Mouse (Mus musculus): ENCODE measurements around the gene Mdm2.

The Mdm2 gene

DNA sequence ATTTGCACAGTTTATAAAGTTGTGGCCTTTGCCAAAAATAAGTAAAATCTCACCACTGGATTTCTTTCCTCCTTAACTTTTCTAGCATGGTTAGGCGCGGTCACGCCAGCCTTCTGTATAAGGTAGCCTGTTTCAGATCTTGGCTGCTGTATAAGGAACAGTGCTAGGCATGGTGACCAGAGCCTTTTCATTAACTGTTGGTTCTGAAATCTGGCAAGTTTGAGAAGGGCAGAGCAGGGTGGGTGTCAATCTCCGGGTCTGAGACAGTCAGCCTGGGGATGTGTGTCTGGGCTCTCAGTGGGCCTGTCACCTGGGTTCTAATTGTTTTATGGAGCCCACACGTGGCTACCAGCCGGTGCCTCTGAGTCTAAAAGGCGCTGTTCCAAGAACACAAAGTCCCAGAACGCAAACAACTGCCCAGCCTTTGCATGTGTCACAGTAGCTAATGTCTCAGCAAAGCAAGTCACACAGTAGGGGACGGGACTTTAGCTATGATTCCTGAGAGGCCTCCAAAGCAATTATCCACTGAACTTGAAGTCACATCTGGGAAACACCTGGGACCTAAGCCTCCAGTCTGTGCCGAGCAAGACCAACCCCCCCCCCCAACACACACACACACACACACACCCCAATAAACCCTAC is 41.0 kb downstream of the Mdm2 start:
- no peak for DNase-seq (ENCODE audit: low spot score)

- no peak for DNase-seq (ENCODE audit: low spot score)
Measured at GRCm38 (mm10) chr10:117668546-117669300, 41.8 kb downstream of the Mdm2 start.

- no peak for DNase-seq (ENCODE audit: low spot score)
Measured at GRCm38 (mm10) chr10:117667663-117668507, 42.7 kb downstream of the Mdm2 start.

GRCm38 (mm10) chr10:117666947-117667630 is 43.5 kb downstream of the Mdm2 start:
- DNase-seq (ENCODE audit: low spot score): no peak

GRCm38 (mm10) chr10:117666361-117666760 is 44.2 kb downstream of the Mdm2 start:
- no peak for DNase-seq (ENCODE audit: low spot score)

DNA sequence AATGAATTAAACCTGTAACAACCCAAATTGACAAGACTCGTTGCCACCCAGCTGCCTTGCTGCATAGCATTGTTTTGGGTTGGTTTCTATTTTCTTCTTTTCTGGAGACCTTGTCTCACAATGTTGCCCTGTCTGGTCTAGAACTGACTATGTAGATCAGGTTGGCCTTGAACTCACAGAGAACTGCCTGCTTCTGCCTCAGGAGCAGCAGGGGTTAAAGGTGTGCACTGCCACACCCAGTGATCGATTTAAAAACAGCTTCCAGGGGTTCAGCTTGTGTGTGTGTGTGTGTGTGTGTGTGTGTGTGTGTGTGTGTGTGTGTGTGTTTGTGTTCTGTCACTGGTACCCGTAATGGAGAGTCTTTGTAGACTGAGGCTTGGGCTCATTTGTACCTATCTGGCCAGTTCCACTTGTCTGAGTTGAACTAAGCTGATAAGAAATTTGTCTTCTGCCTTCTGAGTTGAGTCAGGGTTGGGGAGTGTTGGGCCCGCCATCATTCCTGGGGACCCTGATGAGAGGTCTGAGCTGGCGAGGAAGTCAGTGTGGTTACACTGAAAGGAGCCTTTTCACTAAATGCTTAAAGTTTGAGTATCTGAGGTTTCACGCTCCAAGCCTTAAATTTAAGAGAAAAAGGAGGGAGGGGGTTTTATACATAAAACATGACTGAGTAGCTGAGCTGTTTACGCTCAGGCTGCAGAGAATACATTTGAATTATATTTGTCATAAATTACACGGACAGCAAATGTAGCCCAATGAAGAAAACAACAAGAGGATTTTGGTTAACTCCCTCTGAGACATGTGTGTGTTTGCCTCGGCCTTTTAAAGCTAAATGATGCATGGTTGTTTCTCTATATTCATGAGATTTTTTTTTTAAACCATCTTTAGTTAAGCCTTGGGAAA is 44.9 kb downstream of the Mdm2 start:
- no peak for DNase-seq (ENCODE audit: low spot score)

DNA sequence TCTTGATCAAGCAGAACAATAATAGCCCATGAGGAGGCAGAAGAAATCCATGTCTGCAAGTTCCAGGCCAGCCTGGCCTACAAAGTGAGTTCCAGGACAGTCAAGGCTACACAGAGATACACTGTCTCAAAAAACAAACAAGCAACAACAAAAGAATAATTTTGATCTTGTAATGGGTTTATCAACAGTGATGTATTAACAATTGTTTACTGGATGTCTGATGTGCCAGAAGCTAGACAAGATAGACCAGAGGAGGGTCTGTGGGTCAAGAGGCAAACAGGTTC is 45.7 kb downstream of the Mdm2 start:
- no peak for DNase-seq (ENCODE audit: low spot score)

DNA sequence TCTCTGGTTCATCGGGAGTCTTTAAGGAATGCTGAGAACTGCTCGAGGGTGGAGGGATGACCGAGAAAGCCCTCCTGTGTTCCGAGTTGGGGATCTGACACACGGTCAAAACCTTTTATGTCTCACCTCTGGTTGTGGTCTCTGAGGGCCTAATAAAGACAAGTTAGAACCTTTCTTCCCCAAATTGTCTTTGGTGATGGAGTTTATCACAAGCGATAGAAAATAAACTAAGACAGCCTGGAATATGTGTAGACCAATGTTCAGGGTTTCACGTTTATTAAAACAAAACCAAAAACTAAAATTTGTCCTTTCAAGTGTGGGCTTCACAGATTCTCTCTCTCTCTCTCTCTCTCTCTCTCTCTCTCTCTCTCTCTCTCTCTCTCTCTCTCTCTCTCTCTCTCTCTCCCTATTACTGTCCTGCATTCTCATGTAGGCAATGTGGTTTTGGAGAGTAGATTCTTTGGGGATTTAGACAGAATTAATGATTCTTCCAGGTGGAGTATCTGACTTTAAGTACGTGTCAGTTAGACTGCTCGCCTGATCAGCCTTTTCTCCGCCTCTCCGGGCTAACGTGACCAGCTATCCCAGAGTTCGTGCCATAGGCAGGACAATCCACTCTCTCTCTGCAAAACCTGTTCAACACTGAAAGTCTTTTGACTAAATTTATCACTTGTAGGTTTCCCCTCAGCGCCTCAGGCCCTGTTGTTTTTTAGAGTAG is 46.2 kb downstream of the Mdm2 start:
- DNase-seq (ENCODE audit: low spot score): no peak

- no peak for DNase-seq (ENCODE audit: low spot score)
Measured at GRCm38 (mm10) chr10:117663865-117664200, 46.7 kb downstream of the Mdm2 start.

- DNase-seq (ENCODE audit: low spot score): no peak
Measured at GRCm38 (mm10) chr10:117663056-117663864, 47.3 kb downstream of the Mdm2 start.

DNA sequence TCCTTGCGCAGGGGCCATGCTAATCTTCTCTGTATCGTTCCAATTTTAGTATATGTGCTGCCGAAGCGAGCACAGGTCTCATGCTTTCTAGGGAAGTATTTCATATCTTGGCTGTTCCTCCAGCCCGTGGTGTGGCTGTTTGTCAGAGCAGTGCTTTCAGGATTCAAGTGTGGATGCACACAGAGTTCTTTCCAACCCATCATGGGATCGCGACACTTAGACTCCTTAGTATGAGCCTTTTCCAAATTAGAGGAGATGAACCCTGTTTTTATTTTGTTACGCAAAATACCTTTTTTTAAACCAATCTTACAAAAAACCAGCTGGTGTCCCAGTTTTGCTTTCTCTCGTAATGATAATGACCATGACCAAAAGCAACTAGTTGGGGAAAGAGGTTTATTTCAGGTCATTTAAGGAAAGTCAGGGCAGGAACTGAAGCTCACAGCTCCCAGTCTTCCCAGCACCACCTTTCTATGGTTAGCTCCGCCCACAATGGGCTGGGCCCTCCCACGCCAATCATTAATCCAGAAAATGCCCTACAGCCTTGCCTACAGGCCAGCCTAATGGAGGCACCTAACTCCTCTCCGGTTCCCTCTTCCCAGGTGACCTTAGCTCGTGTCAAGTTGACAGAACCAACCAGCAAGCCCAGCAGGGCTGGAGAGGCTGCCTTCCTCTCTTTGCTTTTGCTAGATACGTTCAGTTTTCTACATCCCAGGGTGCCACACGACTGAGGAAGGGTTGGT is 48.1 kb downstream of the Mdm2 start:
- DNase-seq (ENCODE audit: low spot score): no peak

DNA sequence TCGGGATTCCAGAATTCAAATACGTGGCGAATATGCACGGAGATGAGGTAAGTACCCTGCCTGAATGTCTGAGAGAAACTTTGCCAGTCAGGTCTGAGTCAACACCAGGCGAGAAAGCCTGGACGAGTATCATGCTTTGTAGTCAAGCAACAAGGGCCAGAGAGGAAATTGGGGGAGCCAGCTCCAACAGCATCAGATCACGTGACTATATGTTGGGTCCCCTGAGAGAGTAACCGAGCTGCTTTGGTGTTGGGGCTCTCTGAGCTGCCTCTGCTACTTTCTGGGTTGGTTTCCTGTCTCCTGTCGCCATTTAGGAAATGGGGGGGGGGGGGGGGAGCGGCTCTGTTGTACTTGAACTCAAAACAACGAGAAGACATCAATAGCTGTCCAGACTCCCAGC is 50.7 kb downstream of the Mdm2 start:
- no peak for DNase-seq (ENCODE audit: low spot score)

DNA sequence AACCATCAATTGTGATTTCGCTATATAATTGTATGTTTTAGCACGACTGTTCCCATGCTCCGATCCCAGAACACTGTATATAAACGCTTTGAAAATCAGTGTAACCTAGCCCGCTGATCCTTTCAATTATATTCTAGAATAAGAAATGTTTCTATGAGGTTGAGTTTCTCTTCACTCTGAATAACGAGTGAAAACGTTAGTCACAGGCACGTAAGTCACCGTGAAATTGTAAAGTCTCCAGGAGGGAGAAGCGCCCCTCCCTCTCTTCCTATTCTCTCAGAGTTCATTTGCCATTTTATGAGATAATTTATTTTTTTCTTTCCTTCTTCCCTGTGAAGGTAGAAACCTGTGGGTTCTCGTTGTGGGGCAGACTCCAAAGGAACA is 51.1 kb downstream of the Mdm2 start:
- no peak for DNase-seq (ENCODE audit: low spot score)

DNA sequence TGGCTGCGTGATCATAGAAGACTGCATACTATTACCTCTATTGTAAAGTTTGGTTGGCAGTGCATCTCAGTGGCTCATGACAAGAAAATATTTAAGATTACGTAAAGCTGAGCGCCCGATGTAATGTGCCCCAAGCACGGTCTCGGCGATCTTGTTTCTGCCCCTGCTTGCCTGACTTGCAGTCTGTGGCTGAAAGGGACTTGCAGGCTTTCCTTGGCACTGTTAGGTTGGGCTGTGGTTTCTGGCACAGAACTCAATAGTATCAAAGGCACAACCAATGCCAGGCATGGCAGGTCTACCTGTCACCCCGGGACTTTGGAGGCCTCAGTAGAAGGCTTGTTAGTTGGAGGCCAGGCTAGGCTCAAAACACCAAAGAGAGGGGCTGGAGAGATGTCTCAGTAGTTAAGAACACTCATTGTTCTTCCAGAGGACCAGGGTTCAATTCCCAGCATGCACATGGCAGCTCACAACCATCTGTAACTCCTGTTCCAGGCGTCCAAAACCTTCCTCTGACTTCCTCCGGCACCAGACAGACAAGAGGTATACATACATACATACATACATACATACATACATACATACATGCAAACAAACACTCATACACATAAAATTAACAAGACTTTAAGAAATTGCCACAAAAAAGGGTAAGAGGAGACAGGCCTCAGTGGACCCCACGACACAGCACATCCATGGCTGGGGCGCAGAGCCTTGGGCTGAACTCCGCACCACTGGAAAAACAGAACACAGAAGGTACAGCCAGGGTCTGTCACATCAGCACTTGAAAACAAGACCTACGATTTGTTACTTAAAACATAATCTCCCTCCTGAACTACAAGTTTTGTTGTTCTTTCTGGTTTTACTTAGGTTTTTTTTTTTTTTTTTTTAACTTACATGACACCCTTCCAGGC is 51.8 kb downstream of the Mdm2 start:
- DNase-seq (ENCODE audit: low spot score): no peak

DNA sequence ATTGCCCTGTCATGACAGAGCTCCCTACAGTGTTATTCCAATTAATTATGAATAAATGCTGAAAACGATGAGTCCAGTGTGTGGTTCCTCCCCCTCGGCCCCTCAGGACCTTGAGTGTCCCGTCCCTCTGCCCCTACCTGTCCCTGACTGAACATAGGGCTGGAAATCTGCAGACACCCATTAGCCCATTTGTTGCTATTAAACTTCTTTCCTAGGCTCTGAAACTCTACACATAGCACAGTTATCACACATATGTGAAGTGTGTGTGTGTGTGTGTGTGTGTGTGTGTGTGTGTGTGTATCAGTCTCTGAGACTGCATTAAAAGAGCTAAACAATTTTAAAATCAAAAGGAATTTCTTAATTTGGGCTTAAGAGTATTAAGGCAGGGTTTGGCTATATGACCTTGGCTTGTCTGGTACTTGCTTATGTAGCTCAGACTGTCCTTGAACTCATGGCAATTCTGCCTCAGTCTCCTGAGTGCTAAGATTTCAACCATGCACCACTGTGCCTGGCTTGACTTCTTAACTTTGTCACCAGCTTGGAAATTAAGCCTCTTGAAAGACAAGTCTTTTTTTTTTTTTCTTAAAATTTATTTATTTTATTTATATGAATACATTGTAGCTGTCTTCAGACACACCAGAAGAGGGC is 52.8 kb downstream of the Mdm2 start:
- no peak for DNase-seq (ENCODE audit: low spot score)

DNA sequence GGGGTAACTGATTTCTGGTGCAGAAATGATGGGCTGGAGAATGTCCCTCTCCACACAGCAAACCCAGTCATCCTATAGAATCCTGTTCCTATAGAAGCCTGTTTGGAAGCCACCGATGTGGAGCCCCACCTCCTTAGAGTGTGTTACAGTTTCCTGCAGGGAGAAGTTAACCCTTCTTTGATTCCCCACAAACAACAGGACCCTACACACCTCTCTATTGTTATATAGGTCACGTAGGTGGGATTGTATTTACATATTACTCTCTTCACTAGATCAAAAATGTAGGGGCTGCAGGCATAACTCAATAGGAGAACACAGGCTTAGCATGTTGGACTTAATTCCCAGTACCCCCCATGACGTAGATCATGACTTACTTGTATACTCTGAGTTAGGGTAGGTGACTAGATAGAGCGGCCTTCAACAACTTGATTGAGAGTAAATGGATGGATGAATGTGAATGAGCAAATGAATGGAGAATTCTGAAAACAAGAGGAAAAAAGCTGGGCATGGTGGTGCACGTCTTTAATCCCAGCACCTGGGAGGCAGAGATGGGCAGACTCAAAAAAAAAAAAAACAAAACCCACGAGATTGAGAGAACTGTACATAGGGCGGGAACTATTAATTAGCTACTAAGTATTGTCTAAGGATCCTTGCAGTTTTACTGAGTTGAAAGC is 53.4 kb downstream of the Mdm2 start:
- no peak for DNase-seq (ENCODE audit: low spot score)

- DNase-seq (ENCODE audit: low spot score): no peak
Measured at GRCm38 (mm10) chr10:117656662-117656962, 53.9 kb downstream of the Mdm2 start.
